Mouse (Mus musculus) thymus, postnatal 10 days (tissue): Measurements from ENCODE around the gene Mfsd12.
A peak's percentile ranks its signal among the peaks of the same experiment; 100 is the strongest.

Experiments used
- DNase-seq, 2 experiments: peaks; one replicate each; pipeline ENCODE4 v3.0.0; 2021; ENCODE audit warnings: low spot score in 2 of 2

Mfsd12 gene

GRCm38 (mm10) chr10:81354738-81355477 is 2.4 kb upstream of the Mfsd12 start:
- DNase-seq, result no peak

GRCm38 (mm10) chr10:81355533-81355932 is 1.8 kb upstream of the Mfsd12 start:
- no peak for DNase-seq

- no peak for DNase-seq
Measured at GRCm38 (mm10) chr10:81356352-81356990, 820 bp upstream of the Mfsd12 start.

- DNase-seq, result no peak
Measured at GRCm38 (mm10) chr10:81358209-81358608, 918 bp downstream of the Mfsd12 start.

- DNase-seq, result no peak
Measured at GRCm38 (mm10) chr10:81358841-81359240, 1.6 kb downstream of the Mfsd12 start.

- DNase-seq, result no peak
Measured at GRCm38 (mm10) chr10:81360721-81361120, 3.4 kb downstream of the Mfsd12 start.

- DNase-seq, result no peak
Measured at GRCm38 (mm10) chr10:81362336-81362949, 5.2 kb downstream of the Mfsd12 start.

- DNase-seq, result no peak
Measured at GRCm38 (mm10) chr10:81363436-81364346, 6.4 kb downstream of the Mfsd12 start.

- DNase-seq, result no peak
Measured at GRCm38 (mm10) chr10:81364666-81365065, 7.4 kb downstream of the Mfsd12 start.

GRCm38 (mm10) chr10:81365073-81365472 is 7.8 kb downstream of the Mfsd12 start:
- DNase-seq, result no peak

GRCm38 (mm10) chr10:81365672-81366476 is 8.6 kb downstream of the Mfsd12 start, which contains the start of gene 4930404N11Rik:
Gene 4930404N11Rik, minus strand, starts transcription at chr10:81365816.
- no peak for DNase-seq

GRCm38 (mm10) chr10:81366477-81367206 is 9.4 kb downstream of the Mfsd12 start:
- DNase-seq, result no peak

GRCm38 (mm10) chr10:81367207-81367495 is 9.9 kb downstream of the Mfsd12 start:
- no peak for DNase-seq

- DNase-seq, result no peak
Measured at GRCm38 (mm10) chr10:81375322-81375721, 18.0 kb downstream of the Mfsd12 start.

GRCm38 (mm10) chr10:81376561-81377361 is 19.5 kb downstream of the Mfsd12 start:
- no peak for DNase-seq

- DNase-seq, result no peak
Measured at GRCm38 (mm10) chr10:81377362-81377664, 20.0 kb downstream of the Mfsd12 start.

- DNase-seq, result no peak
Measured at GRCm38 (mm10) chr10:81377793-81378552, 20.7 kb downstream of the Mfsd12 start, which contains the start of gene Fzr1. Gene Fzr1, minus strand, starts transcription at chr10:81378516.

- peak; percentile 100 for DNase-seq
Measured at GRCm38 (mm10) chr10:81378553-81379182, 21.4 kb downstream of the Mfsd12 start.

GRCm38 (mm10) chr10:81379183-81379553 is 21.9 kb downstream of the Mfsd12 start:
- no peak for DNase-seq
